Mouse (Mus musculus) C2C12 (cell line): ENCODE data around the gene Sgpp1. TPM values are rescaled to one million over a fixed set of nuclear protein-coding genes. Genes with fewer than 3 reads are reported as not detected.
"Not testable (repeated sequence)": the region's sequence is repeated elsewhere in the genome, so short reads cannot be mapped to it uniquely, and the experiment has no call there.

Source experiments
- H3K27me3 ChIP-seq: one replicate; pipeline ENCODE4 v1.6.1; 2011; ENCODE audit not compliant: control insufficient read depth, insufficient read depth, insufficient read length
- H3K36me3 ChIP-seq: one replicate; pipeline ENCODE4 v1.6.1; 2011; ENCODE audit not compliant: control insufficient read depth, insufficient read depth
- H3K4me3 ChIP-seq: one replicate; pipeline ENCODE4 v1.5.1; 2011; ENCODE audit warnings: mild to moderate bottlenecking, control low read depth; ENCODE audit not compliant: poor library complexity, insufficient read depth, severe bottlenecking
- H3K79me2 ChIP-seq: one replicate; pipeline ENCODE4 v1.6.1; 2011; ENCODE audit not compliant: control insufficient read depth, insufficient read depth
- H3K79me3 ChIP-seq: one replicate; pipeline ENCODE4 v1.6.1; 2011; ENCODE audit warnings: low read depth, control low read depth
- H3ac ChIP-seq: one replicate; pipeline ENCODE3; 2011; ENCODE audit warnings: low read depth; ENCODE audit not compliant: control insufficient read depth, insufficient read length
- CEBPB ChIP-seq: IDR thresholded peaks from one replicate; pipeline ENCODE4 v1.6.1; 2011; ENCODE audit warnings: low read depth, mild to moderate bottlenecking, control low read depth, moderate library complexity
- CTCF ChIP-seq: IDR thresholded peaks from one replicate; pipeline ENCODE4 v1.5.1; 2011; ENCODE audit not compliant: control insufficient read depth, insufficient read depth, insufficient read length
- FOSL1 ChIP-seq: IDR thresholded peaks from one replicate; pipeline ENCODE4 v1.8.0; 2011; ENCODE audit warnings: mild to moderate bottlenecking, low read length; ENCODE audit not compliant: poor library complexity, insufficient read depth, severe bottlenecking
- MAX ChIP-seq: IDR thresholded peaks from one replicate; pipeline ENCODE4 v1.6.1; 2011; ENCODE audit warnings: mild to moderate bottlenecking, control low read depth
- MYOD1 ChIP-seq: IDR thresholded peaks from one replicate; pipeline ENCODE4 v1.6.1; 2011; ENCODE audit warnings: low read depth; ENCODE audit not compliant: control insufficient read depth, insufficient read length
- MYOG ChIP-seq: IDR thresholded peaks from one replicate; pipeline ENCODE4 v1.6.1; 2011; ENCODE audit not compliant: control insufficient read depth, insufficient read length; ENCODE audit errors: extremely low read depth
- USF1 ChIP-seq: IDR thresholded peaks from one replicate; pipeline ENCODE4 v1.6.1; 2011; ENCODE audit warnings: low read depth, mild to moderate bottlenecking, control low read depth, moderate library complexity
- polyA plus RNA-seq: library from polyadenylated mRNA; unstranded; fragments of >200 nt; fragmentation: generic; extraction: Trizol; gene quantifications from one replicate; pipeline ENCODE4 v1.2.1, GENCODE M21; 2012; ENCODE audit warnings: missing spikeins

Sgpp1 gene
- polyA plus RNA-seq, 1 experiment, result 9.2 TPM

GRCm38 (mm10) chr12:75687314-75687713 is 48.2 kb downstream of the Sgpp1 start:
- no peaks in the 10 kb centered on the region for H3K79me2 ChIP-seq
- H3K79me3 ChIP-seq, result no peaks in the 10 kb centered on the region
- H3K36me3 ChIP-seq, result no peaks in the 10 kb centered on the region
- no peaks in the 10 kb centered on the region for H3K27me3 ChIP-seq
- no peak overlapping the region for H3ac ChIP-seq
- no peak overlapping the region for H3K4me3 ChIP-seq
- TF ChIP-seq USF1 (no peak), MYOD1 (no peak), CEBPB (no peak), FOSL1 (no peak), MYOG (no peak), CTCF (no peak), MAX (no peak)

DNA sequence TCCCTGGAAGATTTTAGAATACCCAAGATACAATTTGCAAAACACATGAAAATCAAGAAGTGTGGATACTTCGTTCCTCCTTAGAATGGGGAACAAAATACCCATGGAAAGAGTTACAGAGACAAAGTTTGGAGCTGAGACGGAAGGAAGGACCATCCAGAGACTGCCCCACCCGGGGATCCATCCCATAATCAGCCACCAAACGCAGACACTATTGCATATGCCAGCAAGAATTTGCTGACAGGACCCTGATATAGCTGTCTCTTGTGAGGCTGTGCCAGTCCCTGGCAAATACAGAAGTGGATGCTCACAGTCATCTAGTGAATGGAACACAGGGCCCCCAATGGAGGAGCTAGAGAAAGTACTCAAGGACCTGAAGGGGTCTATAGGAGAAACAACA is 51.5 kb downstream of the Sgpp1 start:
- H3K79me3 ChIP-seq, H3ac ChIP-seq, H3K79me2 ChIP-seq, H3K4me3 ChIP-seq, H3K36me3 ChIP-seq, H3K27me3 ChIP-seq: not testable (repeated sequence)

- Histone ChIP-seq H3ac (no peak overlapping the region), H3K36me3 (no peaks in the 10 kb centered on the region), H3K27me3 (no peaks in the 10 kb centered on the region), H3K4me3 (no peak overlapping the region), H3K79me2 (no peaks in the 10 kb centered on the region), H3K79me3 (no peaks in the 10 kb centered on the region)
- no peak for TF ChIP-seq CEBPB
Measured at GRCm38 (mm10) chr12:75683598-75683997, 51.9 kb downstream of the Sgpp1 start.

- H3ac ChIP-seq, result no peak overlapping the region
- no peaks in the 10 kb centered on the region for H3K79me2 ChIP-seq
- no peaks in the 10 kb centered on the region for H3K36me3 ChIP-seq
- H3K4me3 ChIP-seq, result no peak overlapping the region
- no peaks in the 10 kb centered on the region for H3K27me3 ChIP-seq
- TF ChIP-seq MYOG (no peak), MYOD1 (no peak), CEBPB (no peak), CTCF (no peak), FOSL1 (no peak), USF1 (no peak)
- no peaks in the 10 kb centered on the region for H3K79me3 ChIP-seq
Measured at GRCm38 (mm10) chr12:75682842-75683241, 52.7 kb downstream of the Sgpp1 start.

- no peaks in the 10 kb centered on the region for H3K36me3 ChIP-seq
- TF ChIP-seq MYOD1 (no peak), FOSL1 (no peak), CTCF (no peak), MYOG (no peak), CEBPB (no peak), MAX (no peak), USF1 (no peak)
Measured at GRCm38 (mm10) chr12:75681101-75681500, 54.4 kb downstream of the Sgpp1 start.

DNA sequence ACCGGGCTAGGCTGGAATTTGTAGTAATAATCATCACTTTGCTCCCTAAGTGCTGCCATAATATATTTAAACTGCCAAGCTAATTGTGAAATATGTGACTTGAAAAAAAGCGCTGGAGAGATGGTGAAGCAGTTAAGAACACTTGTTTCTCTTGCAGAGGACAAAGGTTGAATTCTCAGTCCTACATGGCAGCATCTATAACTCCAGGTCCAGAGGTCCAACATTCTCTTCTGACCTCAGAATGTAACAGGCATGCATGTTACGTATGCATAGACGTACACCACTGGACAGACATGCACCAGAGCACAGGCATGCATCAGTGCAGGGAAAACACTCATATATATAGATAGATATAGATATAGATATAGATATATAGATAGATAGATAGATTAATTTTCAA is 57.1 kb downstream of the Sgpp1 start:
- H3K27me3 ChIP-seq, result no peaks in the 10 kb centered on the region
- no peaks in the 10 kb centered on the region for H3K36me3 ChIP-seq
- H3K4me3 ChIP-seq, result no peak overlapping the region
- no peaks in the 10 kb centered on the region for H3K79me3 ChIP-seq
- no peaks in the 10 kb centered on the region for H3K79me2 ChIP-seq
- TF ChIP-seq MYOD1, result no peak
- TF ChIP-seq USF1, result no peak
- no peak for TF ChIP-seq CTCF
- TF ChIP-seq FOSL1, result no peak
- no peak for TF ChIP-seq CEBPB
- no peak for TF ChIP-seq MYOG
- TF ChIP-seq MAX, result no peak
- H3ac ChIP-seq, result no peak overlapping the region

More at GRCm38 (mm10) chr12:75681101-75681500, 54.4 kb downstream of the Sgpp1 start:
- H3K79me2 ChIP-seq, result no peaks in the 10 kb centered on the region
- H3K27me3 ChIP-seq, result no peaks in the 10 kb centered on the region
- no peak overlapping the region for H3K4me3 ChIP-seq
- H3ac ChIP-seq, result no peak overlapping the region
- H3K79me3 ChIP-seq, result no peaks in the 10 kb centered on the region

DNA sequence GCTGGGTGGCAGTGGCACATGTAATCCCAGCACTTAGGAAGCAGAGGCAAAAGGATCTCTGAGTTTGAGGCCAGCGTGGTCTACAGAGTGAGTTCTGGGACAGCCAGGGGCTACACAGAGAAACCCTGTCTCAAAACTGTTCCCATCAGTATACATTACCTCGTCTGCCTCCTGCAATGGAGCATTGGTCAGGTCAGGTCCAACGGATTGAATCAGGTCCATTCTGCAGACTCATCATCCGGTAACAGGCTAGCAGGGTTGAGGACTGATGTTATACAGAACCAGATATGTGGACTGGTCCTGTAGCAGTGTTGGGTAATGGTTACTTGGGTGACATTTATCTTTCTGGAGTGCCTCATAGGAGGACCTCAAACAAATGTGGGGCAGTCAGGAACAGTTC is 62.9 kb downstream of the Sgpp1 start:
- Histone ChIP-seq H3K27me3 (no peaks in the 10 kb centered on the region), H3K79me3 (peaks cover 12% of the 10 kb centered on the region), H3ac (no peak overlapping the region), H3K79me2 (peaks cover 44% of the 10 kb centered on the region), H3K36me3 (no peaks in the 10 kb centered on the region), H3K4me3 (no peak overlapping the region)
- TF ChIP-seq CEBPB (no peak), FOSL1 (no peak), MYOG (no peak), CTCF (no peak), MYOD1 (no peak), MAX (no peak), USF1 (no peak)
